In the genomic region with DNA sequence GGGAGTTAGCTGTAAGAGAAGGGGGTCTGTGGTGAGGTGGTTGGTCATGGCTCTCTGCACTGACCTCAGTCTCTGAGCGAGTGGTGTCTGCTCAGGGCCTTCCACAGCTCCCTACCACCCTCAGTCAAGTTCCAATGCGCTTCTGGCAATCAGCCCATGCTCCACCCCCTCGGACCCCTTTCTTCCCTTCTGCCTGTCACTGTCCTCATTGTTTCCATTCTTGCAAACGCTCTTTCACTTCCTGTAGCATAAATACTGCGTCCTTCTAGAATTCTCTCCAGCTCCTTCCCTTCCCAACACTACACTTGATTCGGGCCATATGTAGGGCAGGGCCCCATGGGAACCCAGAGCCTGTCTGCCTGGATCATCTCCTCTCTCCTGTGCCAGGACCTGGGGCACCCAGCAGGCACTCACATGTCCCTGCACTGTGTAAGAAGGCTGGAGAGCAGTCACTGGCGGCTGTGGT, we compare ENCODE assay signal across 9 mouse cellular contexts. TPM values are rescaled to one million over a fixed set of nuclear protein-coding genes. Genes with fewer than 3 reads are reported as not detected.
DNase-seq lines count a peak whose midpoint lies in the region; ATAC-seq lines count a peak whose summit lies in the region.
"Had no signal": no experiment of that assay in that cellular context is flagged by ENCODE, and none has a peak within 500 bp of the region (broad histone marks: within the 10 kb centered on the region; RNA-seq: fewer than 3 reads in every experiment).

No protein-coding gene starts in this region.

- no peak overlapping the region for H3K27ac ChIP-seq in forebrain, embryonic 14.5 days (ENCODE audit: low read depth, low read length)
- H3K27ac ChIP-seq: macrophage had no signal

- peak; percentile 20 for DNase-seq in adrenal gland, postnatal 14 days
- no peak for DNase-seq in adrenal gland, postnatal 25 days
- peak; percentile 91 for DNase-seq in brain, adult 2 months (ENCODE audit: low read depth, low spot score)
- peak; percentile 64 for DNase-seq in forebrain, embryonic 14.5 days (ENCODE audit: low spot score)
- DNase-seq in kidney, postnatal 4 days, result peak; percentile 69 to 77
- DNase-seq in retina, embryonic 14.5 days (ENCODE audit: low spot score), result peak; percentile 28
- no peak for DNase-seq in ovary, postnatal 14 days (ENCODE audit: low spot score)
- no peak for DNase-seq in layer of hippocampus, postnatal 14 days (ENCODE audit: low spot score in 2 of 2)

- H3K9me3 ChIP-seq in forebrain, embryonic 14.5 days (replicated peaks; ENCODE audit: control insufficient read depth, low read length), result no peaks in the 10 kb centered on the region

- peak overlapping the region; percentile 47 for H3K4me2 ChIP-seq in forebrain, embryonic 14.5 days (ENCODE audit: low read length)

- H3K36me3 ChIP-seq in forebrain, embryonic 14.5 days (ENCODE audit: control insufficient read depth, insufficient read depth, low read length), result no peaks in the 10 kb centered on the region

- H3K4me1 ChIP-seq in forebrain, embryonic 14.5 days (ENCODE audit: control insufficient read depth, insufficient read depth, low read length), result peaks cover 6% of the 10 kb centered on the region; the same call in 1 of the 2 replicates

- no peak overlapping the region for H3K9ac ChIP-seq in forebrain, embryonic 14.5 days (ENCODE audit: low read length)

- 16% methylated on average over 7 of the region's 7 CpGs for WGBS in forebrain, embryonic 14.5 days

- H3K4me3 ChIP-seq in forebrain, embryonic 14.5 days (ENCODE audit: low read depth, low read length), result no peak overlapping the region

- no peaks in the 10 kb centered on the region for H3K27me3 ChIP-seq in forebrain, embryonic 14.5 days (replicated peaks; ENCODE audit: control insufficient read depth, insufficient read depth, low read length)

- ATAC-seq in forebrain, embryonic 14.5 days, result peak; percentile 69

RNA-seq across cellular contexts. Expression of a gene that starts 12.9 kb away (rescaled TPM):
- 69.6 and 73.3 TPM in 2 replicates for total RNA-seq in adrenal gland, postnatal 14 days (2021)
- 96.1 and 137 TPM in 2 replicates for total RNA-seq in adrenal gland, postnatal 25 days (2021)
- polyA plus RNA-seq in forebrain, embryonic 14.5 days (2014; fragmentation: Nextera tagmentation; extraction: Ambion mirVana), result 29.7 and 37.9 TPM in 2 replicates
- 100 to 1,000 TPM; 113 to 114 TPM for total RNA-seq in layer of hippocampus, postnatal 14 days (2021)

Comparison
In these comparisons a context has a peak if more than half of its experiments do, and no peak if none do; other contexts are left out.
1. DNase-seq: peak in adrenal gland, postnatal 14 days (single experiment), brain, adult 2 months (single experiment), forebrain, embryonic 14.5 days (single experiment), kidney, postnatal 4 days (2 of 2) and retina, embryonic 14.5 days (single experiment); none in adrenal gland, postnatal 25 days (single experiment), ovary, postnatal 14 days (single experiment) and layer of hippocampus, postnatal 14 days (0 of 2).